Mouse (Mus musculus): ENCODE data around the gene Fhit.

The Fhit gene

GRCm38 (mm10) chr14:10366808-10367207 is 795.0 kb downstream of the Fhit start:
- no peak for DNase-seq (ENCODE audit: low read depth, low spot score)

GRCm38 (mm10) chr14:10364281-10364680 is 797.6 kb downstream of the Fhit start:
- no peak for DNase-seq (ENCODE audit: low read depth, low spot score)

- no peak for DNase-seq (ENCODE audit: low read depth, low spot score)
Observed at GRCm38 (mm10) chr14:10363306-10363705, 798.5 kb downstream of the Fhit start.

GRCm38 (mm10) chr14:10345905-10346304 is 815.9 kb downstream of the Fhit start:
- no peak for DNase-seq (ENCODE audit: low read depth, low spot score)

- no peak for DNase-seq (ENCODE audit: low read depth, low spot score)
Observed at GRCm38 (mm10) chr14:10344064-10344463, 817.8 kb downstream of the Fhit start.

GRCm38 (mm10) chr14:10316764-10317163 is 845.1 kb downstream of the Fhit start:
- DNase-seq (ENCODE audit: low read depth, low spot score), result no peak

GRCm38 (mm10) chr14:10312190-10312589 is 849.6 kb downstream of the Fhit start:
- no peak for DNase-seq (ENCODE audit: low read depth, low spot score)

GRCm38 (mm10) chr14:10305286-10305685 is 856.5 kb downstream of the Fhit start:
- DNase-seq (ENCODE audit: low read depth, low spot score), result no peak

GRCm38 (mm10) chr14:10301497-10301896 is 860.3 kb downstream of the Fhit start:
- DNase-seq (ENCODE audit: low read depth, low spot score), result no peak

GRCm38 (mm10) chr14:10300914-10301313 is 860.9 kb downstream of the Fhit start:
- no peak for DNase-seq (ENCODE audit: low read depth, low spot score)

- DNase-seq (ENCODE audit: low read depth, low spot score), result peak; percentile 4
Observed at GRCm38 (mm10) chr14:10299030-10299429, 862.8 kb downstream of the Fhit start.

GRCm38 (mm10) chr14:10289043-10289442 is 872.8 kb downstream of the Fhit start:
- no peak for DNase-seq (ENCODE audit: low read depth, low spot score)

- DNase-seq (ENCODE audit: low read depth, low spot score), result no peak
Observed at GRCm38 (mm10) chr14:10286027-10286426, 875.8 kb downstream of the Fhit start.

GRCm38 (mm10) chr14:10228708-10229107 is 933.1 kb downstream of the Fhit start:
- no peak for DNase-seq (ENCODE audit: low read depth, low spot score)

GRCm38 (mm10) chr14:10221847-10222246 is 940.0 kb downstream of the Fhit start:
- DNase-seq (ENCODE audit: low read depth, low spot score), result no peak

GRCm38 (mm10) chr14:10213216-10213615 is 948.6 kb downstream of the Fhit start:
- DNase-seq (ENCODE audit: low read depth, low spot score), result no peak

- no peak for DNase-seq (ENCODE audit: low read depth, low spot score)
Observed at GRCm38 (mm10) chr14:10211184-10211583, 950.7 kb downstream of the Fhit start.

GRCm38 (mm10) chr14:10209007-10209406 is 952.8 kb downstream of the Fhit start:
- DNase-seq (ENCODE audit: low read depth, low spot score), result no peak

GRCm38 (mm10) chr14:10205699-10206098 is 956.1 kb downstream of the Fhit start:
- no peak for DNase-seq (ENCODE audit: low read depth, low spot score)

- DNase-seq (ENCODE audit: low read depth, low spot score), result no peak
Observed at GRCm38 (mm10) chr14:10205290-10205689, 956.5 kb downstream of the Fhit start.

GRCm38 (mm10) chr14:10194130-10194529 is 967.7 kb downstream of the Fhit start:
- no peak for DNase-seq (ENCODE audit: low read depth, low spot score)

- DNase-seq (ENCODE audit: low read depth, low spot score), result no peak
Observed at GRCm38 (mm10) chr14:10171761-10172160, 990.1 kb downstream of the Fhit start.

GRCm38 (mm10) chr14:10166641-10167429 is 995.0 kb downstream of the Fhit start:
- DNase-seq (ENCODE audit: low read depth, low spot score), result peak; percentile 6

- no peak for DNase-seq (ENCODE audit: low read depth, low spot score)
Observed at GRCm38 (mm10) chr14:10149872-10150271, 1012.0 kb downstream of the Fhit start.
